ENCODE assay signal across 10 mouse cellular contexts in genomic region chr14:25509450-25510129, GRCm38 (mm10). TPM values are rescaled to one million over a fixed set of nuclear protein-coding genes. Genes with fewer than 3 reads are reported as not detected.
DNase-seq lines count a peak whose midpoint lies in the region; ATAC-seq lines count a peak whose summit lies in the region.
"Had no signal": no experiment of that assay in that cellular context is flagged by ENCODE, and none has a peak within 500 bp of the region (broad histone marks: within the 10 kb centered on the region; RNA-seq: fewer than 3 reads in every experiment).

No protein-coding gene starts in this region.

- H3K9me3 ChIP-seq in heart, embryonic 10.5 days, result no peaks in the 10 kb centered on the region
- no peaks in the 10 kb centered on the region for H3K9me3 ChIP-seq in neural tube, embryonic 12.5 days
- H3K9me3 ChIP-seq in neural tube, embryonic 15.5 days (replicated peaks), result no peaks in the 10 kb centered on the region
- no peaks in the 10 kb centered on the region for H3K9me3 ChIP-seq in kidney, embryonic 15.5 days (replicated peaks)
- H3K9me3 ChIP-seq: forebrain, embryonic 10.5 days had no signal

- peaks cover 46% of the 10 kb centered on the region for H3K36me3 ChIP-seq in heart, embryonic 10.5 days
- H3K36me3 ChIP-seq in neural tube, embryonic 12.5 days, result peaks cover 41% of the 10 kb centered on the region
- peaks cover 15% of the 10 kb centered on the region for H3K36me3 ChIP-seq in neural tube, embryonic 15.5 days
- H3K36me3 ChIP-seq in kidney, embryonic 15.5 days, result peaks cover 48% of the 10 kb centered on the region

- H3K27me3 ChIP-seq in heart, embryonic 10.5 days (ENCODE audit: insufficient read depth, poor library complexity, severe bottlenecking), result no peaks in the 10 kb centered on the region
- no peaks in the 10 kb centered on the region for H3K27me3 ChIP-seq in neural tube, embryonic 12.5 days (replicated peaks)
- no peaks in the 10 kb centered on the region for H3K27me3 ChIP-seq in neural tube, embryonic 15.5 days (replicated peaks)
- no peaks in the 10 kb centered on the region for H3K27me3 ChIP-seq in kidney, embryonic 15.5 days

- peaks cover 99% of the 10 kb centered on the region for H3K4me1 ChIP-seq in heart, embryonic 10.5 days
- H3K4me1 ChIP-seq in neural tube, embryonic 12.5 days, result peaks cover 63% of the 10 kb centered on the region
- H3K4me1 ChIP-seq in neural tube, embryonic 15.5 days, result peaks cover 59% of the 10 kb centered on the region
- H3K4me1 ChIP-seq in kidney, embryonic 15.5 days, result peaks cover 75% of the 10 kb centered on the region

- WGBS in heart, embryonic 10.5 days, result 87% methylated on average over 20 of the region's 20 CpGs
- 90% methylated on average over 20 of the region's 20 CpGs for WGBS in neural tube, embryonic 12.5 days
- WGBS in neural tube, embryonic 15.5 days, result 85% methylated on average over 20 of the region's 20 CpGs
- 92% methylated on average over 20 of the region's 20 CpGs for WGBS in kidney, embryonic 15.5 days

- H3K4me3 ChIP-seq in heart, embryonic 10.5 days, result no peak overlapping the region
- H3K4me3 ChIP-seq in neural tube, embryonic 12.5 days, result no peak overlapping the region
- no peak overlapping the region for H3K4me3 ChIP-seq in neural tube, embryonic 15.5 days (replicated peaks)
- no peak overlapping the region for H3K4me3 ChIP-seq in kidney, embryonic 15.5 days (replicated peaks)
- H3K4me3 ChIP-seq: forebrain, embryonic 10.5 days had no signal

- no peak overlapping the region for H3K9ac ChIP-seq in neural tube, embryonic 12.5 days
- no peak overlapping the region for H3K9ac ChIP-seq in neural tube, embryonic 15.5 days (replicated peaks)
- no peak overlapping the region for H3K9ac ChIP-seq in kidney, embryonic 15.5 days

- ATAC-seq in neural tube, embryonic 12.5 days (ENCODE audit: low FRiP score, low read depth), result no peak
- ATAC-seq in neural tube, embryonic 15.5 days (ENCODE audit: low FRiP score), result no peak
- ATAC-seq in kidney, embryonic 15.5 days (replicated peaks; ENCODE audit: low FRiP score), result no peak

- peak; percentile 66 for DNase-seq in adrenal gland, adult 2 months
- DNase-seq in adrenal gland, adult 8-10 months, result no peak
- no peak for DNase-seq in heart, embryonic 10.5 days (ENCODE audit: low spot score)
- no peak for DNase-seq in heart, adult 8-10 months (ENCODE audit: low spot score)
- DNase-seq in lung, postnatal 14 days, result peak; percentile 68
- DNase-seq: right cerebral cortex, postnatal 14 days had no signal

- no peak overlapping the region for H3K4me2 ChIP-seq in neural tube, embryonic 12.5 days (replicated peaks)
- H3K4me2 ChIP-seq in neural tube, embryonic 15.5 days, result no peak overlapping the region
- H3K4me2 ChIP-seq in kidney, embryonic 15.5 days, result no peak overlapping the region

- peak overlapping the region; percentile 71 for H3K27ac ChIP-seq in heart, embryonic 10.5 days
- H3K27ac ChIP-seq in neural tube, embryonic 12.5 days, result 0 out of 2 replicates have a peak overlapping the region, but pooled peaks have one; percentile 32
- H3K27ac ChIP-seq in neural tube, embryonic 15.5 days (replicated peaks), result no peak overlapping the region
- H3K27ac ChIP-seq in kidney, embryonic 15.5 days, result no peak overlapping the region

RNA-seq across cellular contexts. Expression of gene Zmiz1, which starts 50.6 kb away (rescaled TPM):
- total RNA-seq in adrenal gland, adult 2 months (2021), result 100 to 1,000 TPM in 1 of 2 experiments, 10 to 100 TPM in 1; 90.8 to 142 TPM
- 72.7 and 95.8 TPM in 2 replicates for polyA plus RNA-seq in adrenal gland, adult 2 months (2012; rRNA removed)
- total RNA-seq in adrenal gland, adult 8-10 months (2022), result 100 to 1,000 TPM in 2 of 4 experiments, 10 to 100 TPM in 2; 90.3 to 192 (median 125) TPM
- polyA plus RNA-seq in heart, embryonic 10.5 days (2016; fragmentation: Nextera tagmentation; extraction: Ambion mirVana), result 38.1 and 45.8 TPM in 2 replicates
- 10 to 100 TPM; 34.7 to 44.1 (median 40.4) TPM for total RNA-seq in heart, adult 8-10 months (2022)
- polyA plus RNA-seq in neural tube, embryonic 12.5 days (2016; fragmentation: Nextera tagmentation; extraction: Ambion mirVana), result 62.2 and 63.4 TPM in 2 replicates
- 51.1 and 54.7 TPM in 2 replicates for polyA plus RNA-seq in neural tube, embryonic 15.5 days (2015; fragmentation: Nextera tagmentation; extraction: Ambion mirVana)
- polyA plus RNA-seq in kidney, embryonic 15.5 days (2015; fragmentation: Nextera tagmentation; extraction: Ambion mirVana), result 41.8 and 47.3 TPM in 2 replicates

Comparison
In these comparisons a context has a peak if more than half of its experiments do, and no peak if none do; other contexts are left out.
1. DNase-seq: peak in adrenal gland, adult 2 months (single experiment) and lung, postnatal 14 days (single experiment); none in adrenal gland, adult 8-10 months (single experiment), heart, embryonic 10.5 days (single experiment) and heart, adult 8-10 months (single experiment).
2. H3K27ac ChIP-seq: peak in heart, embryonic 10.5 days (single experiment) and neural tube, embryonic 12.5 days (single experiment); none in neural tube, embryonic 15.5 days (single experiment) and kidney, embryonic 15.5 days (single experiment).